Mouse (Mus musculus) midbrain, embryonic 11.5 days (tissue): ENCODE measurements around the gene Snx10. TPM values are rescaled to one million over a fixed set of nuclear protein-coding genes. Genes with fewer than 3 reads are reported as not detected.

Experiments used
- ATAC-seq: fragments of 200-750 bp; cut with Nextera tagmentation; 2 replicates; pipeline ENCODE4 v1.8.0; 2017; ENCODE audit warnings: moderate TSS enrichment, moderate library complexity; ENCODE audit not compliant: low FRiP score
- DNase-seq: peaks from one replicate; pipeline ENCODE4 v3.0.0; 2015; ENCODE audit warnings: low spot score; ENCODE audit errors: missing footprints
- H3K27ac ChIP-seq: fragments of 300-500 bp; sonication (generic); 2 replicates; pipeline ENCODE4 v1.5.1; 2014; ENCODE audit warnings: low read depth, low read length
- H3K27me3 ChIP-seq: fragments of 300-500 bp; sonication (generic); 2 replicates; pipeline ENCODE4 v1.6.1; 2014; ENCODE audit warnings: mild to moderate bottlenecking, low read length, moderate library complexity, mixed read lengths; ENCODE audit not compliant: control insufficient read depth, insufficient read depth
- H3K36me3 ChIP-seq: fragments of 300-500 bp; sonication (generic); 2 replicates; pipeline ENCODE4 v1.6.1; 2014; ENCODE audit warnings: mild to moderate bottlenecking, low read length, moderate library complexity, mixed read lengths; ENCODE audit not compliant: control insufficient read depth, insufficient read depth
- H3K4me1 ChIP-seq: fragments of 300-500 bp; sonication (generic); 2 replicates; pipeline ENCODE4 v1.6.1; 2014; ENCODE audit warnings: low read length; ENCODE audit not compliant: control insufficient read depth, insufficient read depth
- H3K4me2 ChIP-seq: fragments of 300-500 bp; sonication (generic); 2 replicates; pipeline ENCODE4 v1.6.1; 2014; ENCODE audit warnings: mild to moderate bottlenecking, moderate library complexity
- H3K4me3 ChIP-seq: fragments of 300-500 bp; sonication (generic); 2 replicates; pipeline ENCODE4 v1.5.1; 2014; ENCODE audit warnings: low read depth, low read length
- H3K9ac ChIP-seq: fragments of 300-500 bp; sonication (generic); 2 replicates; pipeline ENCODE4 v1.6.1; 2014; ENCODE audit warnings: low read length
- H3K9me3 ChIP-seq: fragments of 300-500 bp; sonication (generic); 2 replicates; pipeline ENCODE4 v1.6.1; 2016; ENCODE audit warnings: low read length; ENCODE audit not compliant: control insufficient read depth
- WGBS: fragments of 180-500 bp; shearing (Covaris S2); extraction: QIAGEN DNeasy Blood & Tissue Kit; methylation state at CpG from one replicate; pipeline ENCODE4 v1.1.7; 2014; 5-methylcytosine and 5-hydroxymethylcytosine counted together
- polyA plus RNA-seq: library from polyadenylated mRNA; unstranded; fragments of >200 nt; fragmentation: Nextera tagmentation; extraction: Ambion mirVana; gene quantifications from 2 replicates; pipeline ENCODE4 v1.2.1, GENCODE M21; 2014

Gene Snx10
- polyA plus RNA-seq, 1 experiment from 2014 or later, result 52.0 TPM

DNA sequence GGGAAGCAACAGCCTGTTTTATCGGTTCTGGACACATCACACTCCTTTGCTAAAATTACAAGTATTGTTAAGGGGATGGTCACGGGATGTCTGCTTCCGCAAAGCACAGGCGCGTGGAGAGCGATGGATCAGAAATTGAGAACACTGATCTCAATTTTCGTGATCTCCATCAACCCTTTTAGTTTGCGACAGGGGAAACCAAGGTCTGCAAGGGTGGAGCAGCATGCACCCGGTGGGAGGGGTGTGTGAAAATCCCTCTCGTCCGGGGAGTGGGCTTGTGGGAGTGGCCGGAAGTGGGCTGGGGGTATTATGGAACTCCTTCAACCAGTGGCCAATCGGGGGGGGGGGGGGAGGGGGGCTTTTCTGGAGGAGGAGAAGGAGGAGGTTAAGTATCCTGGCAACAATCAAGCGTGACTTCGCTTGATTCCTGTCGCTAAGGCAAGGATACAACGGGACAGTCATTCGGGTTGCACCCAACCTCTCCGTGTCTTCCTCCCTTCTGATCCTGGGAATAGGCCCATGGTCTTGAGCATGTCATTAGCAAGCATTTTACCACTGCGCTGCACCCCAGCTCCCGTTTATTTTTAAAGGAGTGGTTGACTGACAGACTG is 725 bp downstream of the Snx10 start:
- no peaks in the 10 kb centered on the region for H3K36me3 ChIP-seq
- WGBS, result 2% methylated on average over 21 of the region's 21 CpGs
- H3K4me2 ChIP-seq, result peak overlapping the region; percentile 75
- peak overlapping the region; percentile 74 for H3K4me3 ChIP-seq
- no peak overlapping the region for H3K27ac ChIP-seq
- no peaks in the 10 kb centered on the region for H3K27me3 ChIP-seq
- ATAC-seq, result peak; percentile 87
- no peaks in the 10 kb centered on the region for H3K9me3 ChIP-seq
- H3K4me1 ChIP-seq, result peaks cover 10% of the 10 kb centered on the region
- H3K9ac ChIP-seq, result peak overlapping the region; percentile 87
- DNase-seq, result peak; percentile 96

DNA sequence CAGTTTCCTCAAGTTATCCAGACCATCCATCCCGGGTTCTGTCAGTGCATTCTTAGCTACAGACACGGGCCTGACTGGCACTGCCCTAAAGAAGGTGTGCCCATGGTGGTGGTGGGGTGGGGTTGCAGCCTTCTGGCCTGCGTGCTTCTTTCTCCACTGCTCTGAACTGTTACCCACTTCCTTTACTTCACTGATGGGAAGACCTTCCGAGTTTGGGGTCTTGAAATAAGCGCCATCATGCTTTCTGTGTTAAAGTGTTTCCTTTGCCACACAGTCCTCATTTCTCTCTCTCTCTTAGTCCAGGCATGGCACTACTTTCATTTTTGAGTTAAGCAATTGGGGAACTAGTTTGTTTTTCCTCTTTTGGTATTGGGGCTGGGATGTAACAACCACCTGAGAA is 1.3 kb downstream of the Snx10 start:
- Histone ChIP-seq H3K9me3 (no peaks in the 10 kb centered on the region), H3K9ac (peak overlapping the region; percentile 49; the same call in 1 of the 2 replicates), H3K36me3 (no peaks in the 10 kb centered on the region), H3K27ac (no peak overlapping the region), H3K4me1 (peaks cover 15% of the 10 kb centered on the region), H3K4me2 (peak overlapping the region; percentile 75), H3K27me3 (no peaks in the 10 kb centered on the region), H3K4me3 (peak overlapping the region; percentile 74)
- ATAC-seq (peak; percentile 22), DNase-seq (no peak)
- WGBS, result 54% methylated on average over 5 of the region's 5 CpGs

GRCm38 (mm10) chr6:51529457-51529856 is 5.8 kb downstream of the Snx10 start:
- DNase-seq (no peak), ATAC-seq (no peak; the same call in 1 of the 2 replicates)
- WGBS, result 31% methylated on average over 7 of the region's 7 CpGs
- no peaks in the 10 kb centered on the region for H3K27me3 ChIP-seq
- peaks cover 15% of the 10 kb centered on the region for H3K4me1 ChIP-seq
- H3K9me3 ChIP-seq, result no peaks in the 10 kb centered on the region
- no peaks in the 10 kb centered on the region for H3K36me3 ChIP-seq
- H3K27ac ChIP-seq, result no peak overlapping the region
- H3K4me2 ChIP-seq, result no peak overlapping the region
- no peak overlapping the region for H3K9ac ChIP-seq
- H3K4me3 ChIP-seq, result no peak overlapping the region

- WGBS, result 77% methylated on average over 6 of the region's 6 CpGs
- no peak for ATAC-seq
- Histone ChIP-seq H3K4me1 (peaks cover 9% of the 10 kb centered on the region), H3K27ac (no peak overlapping the region), H3K4me2 (no peak overlapping the region), H3K9me3 (no peaks in the 10 kb centered on the region), H3K9ac (no peak overlapping the region), H3K4me3 (no peak overlapping the region), H3K36me3 (no peaks in the 10 kb centered on the region), H3K27me3 (no peaks in the 10 kb centered on the region)
- no peak for DNase-seq
These were observed 9.9 kb downstream of the Snx10 start for GRCm38 (mm10) chr6:51533467-51534200.

DNA sequence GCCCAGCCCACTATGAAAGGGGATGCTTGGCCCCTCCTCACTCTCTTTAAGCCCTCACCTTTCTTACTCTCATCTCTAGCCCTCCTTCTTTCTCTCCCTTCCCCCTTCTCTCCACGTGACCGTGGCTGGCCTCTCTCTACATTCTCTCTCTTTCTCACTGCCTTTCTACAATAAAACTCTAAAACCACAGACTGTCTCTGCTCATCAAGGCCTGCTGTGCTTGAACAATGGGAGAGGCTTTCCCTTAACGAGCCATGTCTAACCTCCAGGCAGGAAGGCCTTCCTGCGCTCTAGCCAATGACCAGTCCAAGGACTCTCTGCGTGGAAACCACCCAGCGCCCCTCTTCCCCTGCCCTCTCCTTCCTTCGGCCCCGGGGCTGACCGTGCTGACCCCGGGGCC is 11.9 kb downstream of the Snx10 start:
- H3K4me3 ChIP-seq, result no peak overlapping the region
- no peak for ATAC-seq
- DNase-seq, result no peak
- no peak overlapping the region for H3K4me2 ChIP-seq
- WGBS, result 75% methylated on average over 10 of the region's 10 CpGs
- no peaks in the 10 kb centered on the region for H3K27me3 ChIP-seq
- H3K9me3 ChIP-seq, result no peaks in the 10 kb centered on the region
- no peaks in the 10 kb centered on the region for H3K4me1 ChIP-seq
- no peak overlapping the region for H3K27ac ChIP-seq
- H3K36me3 ChIP-seq, result no peaks in the 10 kb centered on the region
- H3K9ac ChIP-seq, result no peak overlapping the region

- no peak for DNase-seq
These were observed 16.8 kb downstream of the Snx10 start for GRCm38 (mm10) chr6:51540525-51540924.

DNA sequence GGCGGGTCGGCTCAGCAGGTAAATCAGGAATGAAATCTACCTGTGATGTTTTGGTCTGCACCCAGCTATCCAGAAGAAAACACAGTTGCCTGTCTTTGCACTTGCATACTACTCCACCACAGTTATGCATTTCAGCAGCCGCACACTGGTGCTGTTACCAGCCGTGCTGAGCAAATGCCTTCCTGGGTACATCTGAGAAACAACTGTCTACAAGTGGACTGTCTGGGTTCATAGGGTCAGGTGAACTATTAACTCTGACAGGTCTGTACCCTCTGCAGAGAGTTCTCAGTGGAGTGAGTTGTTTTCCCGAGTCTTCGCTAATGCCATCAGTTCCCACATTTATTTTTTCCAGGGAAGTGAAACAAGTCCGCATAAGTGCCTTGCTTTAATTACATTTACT is 17.7 kb downstream of the Snx10 start:
- WGBS, result 93% methylated on average over 7 of the region's 7 CpGs
- H3K9ac ChIP-seq, result no peak overlapping the region
- no peaks in the 10 kb centered on the region for H3K9me3 ChIP-seq
- no peaks in the 10 kb centered on the region for H3K36me3 ChIP-seq
- no peak overlapping the region for H3K4me3 ChIP-seq
- DNase-seq, result no peak
- no peaks in the 10 kb centered on the region for H3K27me3 ChIP-seq
- no peak for ATAC-seq
- no peak overlapping the region for H3K4me2 ChIP-seq
- no peak overlapping the region for H3K27ac ChIP-seq
- peaks cover 9% of the 10 kb centered on the region for H3K4me1 ChIP-seq

More at GRCm38 (mm10) chr6:51540525-51540924, 16.8 kb downstream of the Snx10 start:
- H3K9ac ChIP-seq, result no peak overlapping the region
- WGBS, result 94% methylated on average over 6 of the region's 6 CpGs
- H3K27ac ChIP-seq, result no peak overlapping the region
- no peaks in the 10 kb centered on the region for H3K9me3 ChIP-seq
- no peak overlapping the region for H3K4me2 ChIP-seq
- H3K4me3 ChIP-seq, result no peak overlapping the region
- H3K4me1 ChIP-seq, result peaks cover 9% of the 10 kb centered on the region
- H3K36me3 ChIP-seq, result no peaks in the 10 kb centered on the region
- H3K27me3 ChIP-seq, result no peaks in the 10 kb centered on the region
- ATAC-seq, result no peak

DNA sequence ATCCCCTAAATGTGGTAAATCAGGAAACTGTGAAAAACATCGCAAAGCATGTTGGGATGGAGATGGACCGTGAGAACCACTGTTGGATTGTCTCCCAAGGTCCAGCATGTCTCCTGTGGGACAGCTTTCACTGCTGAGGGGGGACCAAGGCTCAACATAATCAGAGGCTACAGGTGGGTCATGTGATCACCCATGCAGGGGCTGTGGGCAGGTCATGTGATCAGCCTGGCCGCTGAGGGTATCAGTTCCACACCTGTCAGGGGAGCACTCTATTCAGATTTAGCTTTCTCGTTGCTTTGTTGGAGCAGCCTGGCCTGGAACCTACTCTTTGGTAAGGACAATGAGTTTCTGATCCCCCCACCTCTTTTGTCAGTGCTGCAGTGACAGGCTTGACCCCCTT is 18.4 kb downstream of the Snx10 start:
- no peaks in the 10 kb centered on the region for H3K9me3 ChIP-seq
- no peaks in the 10 kb centered on the region for H3K36me3 ChIP-seq
- WGBS, result 81% methylated on average over 4 of the region's 4 CpGs
- DNase-seq (no peak), ATAC-seq (no peak)
- peaks cover 9% of the 10 kb centered on the region for H3K4me1 ChIP-seq
- H3K4me2 ChIP-seq, result no peak overlapping the region
- H3K27me3 ChIP-seq, result no peaks in the 10 kb centered on the region
- H3K27ac ChIP-seq, result no peak overlapping the region
- H3K9ac ChIP-seq, result no peak overlapping the region
- H3K4me3 ChIP-seq, result no peak overlapping the region

- Histone ChIP-seq H3K9me3 (no peaks in the 10 kb centered on the region), H3K4me3 (no peak overlapping the region), H3K27ac (no peak overlapping the region), H3K4me1 (peaks cover 9% of the 10 kb centered on the region), H3K27me3 (no peaks in the 10 kb centered on the region), H3K4me2 (no peak overlapping the region), H3K9ac (no peak overlapping the region), H3K36me3 (no peaks in the 10 kb centered on the region)
- 51% methylated on average over 6 of the region's 6 CpGs for WGBS
- ATAC-seq, result no peak
- DNase-seq, result no peak
These were observed 20.0 kb downstream of the Snx10 start for GRCm38 (mm10) chr6:51543639-51544117.
